Mouse (Mus musculus): Measurements from ENCODE around the gene Tectb. TPM values are rescaled to one million over a fixed set of nuclear protein-coding genes. Genes with fewer than 3 reads are reported as not detected.
A peak's percentile ranks its signal among the peaks of the same experiment; 100 is the strongest.
"Not testable (repeated sequence)": the region's sequence is repeated elsewhere in the genome, so short reads cannot be mapped to it uniquely, and the experiment has no call there.

Gene Tectb
- polyA plus RNA-seq (2012; rRNA removed) = 0.29 and 0.50 TPM in 2 replicates

DNA sequence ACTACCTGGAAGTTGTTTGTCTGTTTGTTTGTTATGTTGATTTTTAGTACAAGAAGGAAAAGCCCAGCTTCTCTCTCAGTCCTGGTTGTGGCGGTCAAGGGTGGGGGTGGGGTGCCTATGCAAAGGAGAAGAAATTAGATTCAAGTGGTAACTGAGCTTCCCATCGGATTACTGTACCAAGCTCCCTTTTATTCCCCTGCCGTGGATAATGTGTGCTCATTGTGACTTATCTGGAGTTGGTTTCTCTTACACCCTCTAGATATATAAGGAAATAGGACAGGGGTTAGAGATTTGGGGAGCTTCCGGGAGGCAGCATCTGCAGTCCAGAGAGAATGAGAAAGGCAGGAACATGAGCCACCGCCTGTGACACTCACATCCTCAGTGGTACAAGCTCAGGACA, at the start of gene Tectb:
Gene Tectb, plus strand, starts transcription at position 301 of the 400 bp plus-strand sequence.
- no peak for DNase-seq (ENCODE audit: low spot score)

DNA sequence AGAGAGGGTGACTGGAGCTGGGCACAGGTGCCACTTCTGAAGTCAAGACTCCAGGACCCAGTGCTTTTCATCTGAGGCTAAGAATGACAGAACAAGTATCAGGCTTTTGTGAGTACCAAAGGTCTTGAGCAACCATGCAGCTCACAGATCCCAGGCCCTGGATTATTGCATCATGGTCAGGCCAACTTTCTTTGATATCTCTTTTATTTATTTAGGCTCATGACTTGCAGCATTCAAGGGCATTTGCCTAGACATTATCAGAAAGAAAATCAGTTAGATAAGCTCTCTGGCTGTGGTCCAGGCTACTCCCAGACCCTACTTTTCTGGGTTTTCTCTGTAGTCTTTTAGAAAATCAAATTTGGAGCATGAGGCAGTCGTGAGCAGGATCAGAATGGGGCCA, 48.8 kb upstream of the Tectb start:
- no peak for DNase-seq (ENCODE audit: low spot score)

GRCm38 (mm10) chr19:55132476-55132875, 48.1 kb upstream of the Tectb start:
- DNase-seq (ENCODE audit: low spot score) = no peak

- no peak for DNase-seq (ENCODE audit: low spot score)
Measured at GRCm38 (mm10) chr19:55134521-55134920, 46.0 kb upstream of the Tectb start.

DNA sequence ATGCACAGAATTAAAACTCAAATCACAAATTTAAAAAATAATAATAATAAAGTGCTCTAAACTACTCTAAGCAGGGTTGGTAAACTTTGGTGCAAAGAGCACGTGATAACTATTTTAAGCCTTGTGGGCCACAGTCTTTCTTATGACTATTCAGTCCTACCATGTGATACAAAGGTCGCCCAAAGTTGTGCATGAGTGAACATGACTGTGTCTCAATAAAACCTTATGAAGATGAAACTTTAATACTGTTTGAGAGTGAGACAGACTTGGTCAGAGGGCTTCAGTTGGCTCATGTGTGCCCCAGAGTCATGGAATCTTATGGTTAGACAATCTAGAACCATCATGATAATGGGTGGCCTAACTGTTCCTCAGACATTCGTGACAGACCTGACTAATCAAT, 44.6 kb upstream of the Tectb start:
- DNase-seq (ENCODE audit: low spot score) = no peak

- DNase-seq (ENCODE audit: low spot score) = no peak
Measured at GRCm38 (mm10) chr19:55136693-55137427, 43.7 kb upstream of the Tectb start.

GRCm38 (mm10) chr19:55137884-55138283, 42.6 kb upstream of the Tectb start:
- DNase-seq (ENCODE audit: low spot score) = no peak

- no peak for DNase-seq (ENCODE audit: low spot score)
Measured at GRCm38 (mm10) chr19:55138506-55138905, 42.0 kb upstream of the Tectb start.

GRCm38 (mm10) chr19:55139301-55139700, 41.2 kb upstream of the Tectb start:
- DNase-seq (ENCODE audit: low spot score) = peak; percentile 32

GRCm38 (mm10) chr19:55143391-55144300, 36.9 kb upstream of the Tectb start:
- no peak for DNase-seq (ENCODE audit: low spot score)

GRCm38 (mm10) chr19:55144691-55145090, 35.8 kb upstream of the Tectb start:
- no peak for DNase-seq (ENCODE audit: low spot score)

- no peak for DNase-seq (ENCODE audit: low spot score)
Measured at GRCm38 (mm10) chr19:55145136-55145535, 35.4 kb upstream of the Tectb start.

DNA sequence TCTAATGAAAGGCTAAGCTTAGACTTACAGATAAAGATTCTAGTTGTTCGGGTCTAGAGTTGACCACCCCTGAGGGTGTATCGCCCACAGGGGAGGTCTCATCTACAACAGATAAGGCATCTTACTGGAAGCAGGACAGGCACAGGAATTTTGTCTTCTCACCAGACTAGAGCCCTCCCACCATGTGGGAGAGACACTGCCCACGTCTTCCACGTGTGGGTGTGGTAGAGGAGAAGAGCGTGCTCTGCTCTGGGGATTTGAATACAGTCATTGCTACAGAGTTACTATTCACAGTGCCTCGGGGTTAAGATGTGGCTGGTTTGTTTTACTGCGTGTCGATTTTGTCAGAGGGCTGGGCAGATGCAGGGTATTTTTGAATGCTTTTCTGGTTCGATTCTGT, 33.0 kb upstream of the Tectb start:
- no peak for DNase-seq (ENCODE audit: low spot score)

GRCm38 (mm10) chr19:55148109-55148508, 32.4 kb upstream of the Tectb start:
- DNase-seq (ENCODE audit: low spot score) = no peak

GRCm38 (mm10) chr19:55149646-55150045, 30.9 kb upstream of the Tectb start:
- no peak for DNase-seq (ENCODE audit: low spot score)

DNA sequence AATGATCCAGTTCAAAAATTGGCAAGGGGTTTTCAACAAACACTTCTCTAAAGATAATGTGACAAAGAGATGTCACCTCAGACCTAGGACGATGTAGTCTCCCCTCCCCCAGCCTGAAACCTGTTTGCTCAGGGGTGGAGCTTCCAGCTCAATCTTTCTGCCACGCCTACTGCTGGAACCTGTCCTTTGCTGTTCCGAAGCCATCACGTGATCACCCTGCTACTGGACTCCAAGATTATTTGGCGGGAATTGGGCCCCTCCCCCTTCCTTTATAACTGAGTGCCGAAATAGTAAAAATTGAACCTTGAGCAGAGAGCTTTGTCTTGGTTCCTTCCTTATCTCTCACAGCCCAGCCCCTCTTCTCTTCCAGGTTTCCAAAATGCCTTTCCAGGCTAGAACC, 28.3 kb upstream of the Tectb start:
- not testable (repeated sequence) for DNase-seq (ENCODE audit: low spot score)

GRCm38 (mm10) chr19:55152983-55153382, 27.6 kb upstream of the Tectb start:
- no peak for DNase-seq (ENCODE audit: low spot score)

- no peak for DNase-seq (ENCODE audit: low spot score)
Measured at GRCm38 (mm10) chr19:55157029-55157428, 23.5 kb upstream of the Tectb start.

DNA sequence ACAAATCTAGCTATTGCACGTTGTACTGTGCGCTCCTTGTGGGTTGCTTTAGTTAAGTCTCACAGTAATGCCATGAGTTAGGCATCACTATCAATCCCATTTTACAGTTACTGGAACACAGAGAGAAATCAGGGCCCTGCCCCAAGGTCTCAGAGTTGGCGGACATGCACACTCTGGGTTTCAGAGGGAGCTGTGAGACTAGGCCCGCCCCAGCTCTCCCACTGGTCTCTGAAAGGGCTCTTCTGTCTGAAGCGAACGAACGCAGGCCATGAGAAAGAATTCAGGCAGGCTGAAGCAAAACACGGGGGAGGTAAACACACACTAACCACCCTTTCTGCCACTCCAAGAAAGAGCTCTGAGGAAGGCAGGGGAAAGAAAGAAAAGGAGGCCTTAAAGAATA, 21.9 kb upstream of the Tectb start:
- DNase-seq (ENCODE audit: low spot score) = peak; percentile 10

- DNase-seq (ENCODE audit: low spot score) = no peak
Measured at GRCm38 (mm10) chr19:55159826-55160225, 20.7 kb upstream of the Tectb start.

DNA sequence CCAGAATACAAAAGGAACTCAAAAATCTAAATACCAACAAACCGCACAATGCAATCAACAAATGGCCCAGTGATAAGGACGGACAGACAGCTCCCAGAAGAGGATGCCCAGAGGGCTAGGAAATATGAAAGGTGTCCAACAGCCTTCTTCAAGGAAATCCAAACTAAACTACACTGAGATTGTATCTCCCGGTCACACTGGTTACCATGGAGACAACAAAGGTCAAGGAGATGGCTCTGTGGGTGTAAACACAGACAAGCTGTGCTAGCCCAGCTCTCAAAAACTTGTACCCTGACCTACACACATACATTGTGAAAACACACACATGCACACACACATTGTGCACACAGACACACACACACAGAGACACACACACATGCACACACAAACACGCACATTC, 18.3 kb upstream of the Tectb start:
- DNase-seq (ENCODE audit: low spot score) = peak; percentile 4

- no peak for DNase-seq (ENCODE audit: low spot score)
Measured at GRCm38 (mm10) chr19:55164162-55164561, 16.4 kb upstream of the Tectb start.

Measured in urinary bladder, adult 2 months (tissue).